Mouse (Mus musculus) cerebellum, adult 18-20 months (tissue): ENCODE measurements around the gene Gm38392.
"Not testable (repeated sequence)": the region's sequence is repeated elsewhere in the genome, so short reads cannot be mapped to it uniquely, and the experiment has no call there.

Experiments used
- DNase-seq, 2 experiments: peaks; one replicate each; pipeline ENCODE4 v3.0.0; 2021

The Gm38392 gene

GRCm38 (mm10) chr3:88276529-88277143 lies 10.4 kb downstream of the Gm38392 start:
- DNase-seq, result peak; percentile 26 to 47

- DNase-seq, result no peak
These were observed 10.9 kb downstream of the Gm38392 start for GRCm38 (mm10) chr3:88276121-88276520.

GRCm38 (mm10) chr3:88274002-88274401 lies 13.0 kb downstream of the Gm38392 start:
- DNase-seq, result no peak

- no peak for DNase-seq
These were observed 15.2 kb downstream of the Gm38392 start for GRCm38 (mm10) chr3:88271859-88272258.

- not testable (repeated sequence) for DNase-seq
These were observed 15.7 kb downstream of the Gm38392 start for GRCm38 (mm10) chr3:88271298-88271697.

GRCm38 (mm10) chr3:88268991-88269390 lies 18.0 kb downstream of the Gm38392 start:
- no peak for DNase-seq

GRCm38 (mm10) chr3:88268014-88268413 lies 19.0 kb downstream of the Gm38392 start:
- DNase-seq, result not testable (repeated sequence)

GRCm38 (mm10) chr3:88262346-88262745 lies 24.7 kb downstream of the Gm38392 start:
- no peak for DNase-seq

- no peak for DNase-seq
These were observed 30.6 kb downstream of the Gm38392 start for GRCm38 (mm10) chr3:88256382-88256781.

- DNase-seq, result no peak
These were observed 31.1 kb downstream of the Gm38392 start for GRCm38 (mm10) chr3:88255950-88256349.

GRCm38 (mm10) chr3:88254268-88254926 lies 32.6 kb downstream of the Gm38392 start, which contains the start of gene Rhbg:
Rhbg (minus strand) TSS chr3:88254709.
- DNase-seq, result peak; percentile 72

GRCm38 (mm10) chr3:88252739-88253138 lies 34.3 kb downstream of the Gm38392 start:
- DNase-seq, result no peak

- no peak for DNase-seq
These were observed 38.6 kb downstream of the Gm38392 start for GRCm38 (mm10) chr3:88248406-88248805.

GRCm38 (mm10) chr3:88247666-88248065 lies 39.3 kb downstream of the Gm38392 start:
- no peak for DNase-seq

- DNase-seq, result peak; percentile 53 to 78
These were observed 41.2 kb downstream of the Gm38392 start for GRCm38 (mm10) chr3:88245811-88246210.

GRCm38 (mm10) chr3:88244071-88244470 lies 42.9 kb downstream of the Gm38392 start:
- DNase-seq, result peak; percentile 61 to 76

GRCm38 (mm10) chr3:88242531-88242930 lies 44.5 kb downstream of the Gm38392 start:
- DNase-seq, result peak; percentile 88 to 93

GRCm38 (mm10) chr3:88241045-88241786 lies 45.8 kb downstream of the Gm38392 start:
- DNase-seq, result peak; percentile 5 to 15

- peak in 1 of 2 experiments; percentile 10 for DNase-seq
These were observed 47.6 kb downstream of the Gm38392 start for GRCm38 (mm10) chr3:88239446-88239845.

GRCm38 (mm10) chr3:88238866-88239391 lies 48.1 kb downstream of the Gm38392 start:
- peak; percentile 32 to 45 for DNase-seq

- DNase-seq, result peak; percentile 71 to 73
These were observed 49.3 kb downstream of the Gm38392 start for GRCm38 (mm10) chr3:88237556-88238194.

- DNase-seq, result peak; percentile 5 to 11
These were observed 49.9 kb downstream of the Gm38392 start for GRCm38 (mm10) chr3:88237161-88237555.

- DNase-seq, result peak; percentile 6
These were observed 51.4 kb downstream of the Gm38392 start for GRCm38 (mm10) chr3:88235616-88236015.
